Mouse (Mus musculus) heart, adult 2 months (tissue): Measurements from ENCODE around the gene Fam25c.

ENCODE experiments used
- CTCF ChIP-seq: fragments of 200-600 bp; IDR thresholded peaks from 2 replicates; pipeline ENCODE4 v1.8.1; 2022; ENCODE audit warnings: antibody characterized with exemption, mild to moderate bottlenecking, moderate library complexity
- EP300 ChIP-seq: fragments of 200-500 bp; IDR thresholded peaks from 2 replicates; pipeline ENCODE4 v1.6.1; 2011; ENCODE audit warnings: low read depth, low read length, control low read depth; ENCODE audit not compliant: insufficient read depth
- POLR2A ChIP-seq: fragments of 200-500 bp; IDR thresholded peaks from 2 replicates; pipeline ENCODE4 v1.6.1; 2011; ENCODE audit warnings: mild to moderate bottlenecking, low read depth, low read length, control low read depth; ENCODE audit not compliant: insufficient read depth

DNA sequence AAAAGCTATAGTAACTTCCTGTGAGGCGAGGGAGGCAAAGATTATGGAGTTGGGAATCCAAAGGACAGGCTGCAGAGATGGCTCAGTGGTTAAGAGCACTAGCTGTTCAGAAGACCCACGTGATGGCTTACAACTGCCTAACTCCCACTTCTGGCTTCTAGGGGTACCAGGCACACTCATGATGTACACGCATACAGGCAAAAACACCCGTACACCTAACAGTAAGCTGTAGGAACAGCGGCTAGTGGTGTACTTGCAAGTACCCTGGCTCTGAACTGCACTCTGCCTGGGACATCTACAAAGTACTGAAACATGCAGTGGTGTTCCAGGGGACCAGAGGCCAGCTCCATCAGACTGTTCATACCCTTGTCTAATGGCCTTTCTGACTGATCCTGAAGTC is 8.1 kb downstream of the Fam25c start:
- TF ChIP-seq POLR2A (no peak), CTCF (no peak), EP300 (no peak)
